Mouse (Mus musculus): ENCODE data around the gene Gpr88.
"Not testable (repeated sequence)": the region's sequence is repeated elsewhere in the genome, so short reads cannot be mapped to it uniquely, and the experiment has no call there.

Gpr88 gene

DNA sequence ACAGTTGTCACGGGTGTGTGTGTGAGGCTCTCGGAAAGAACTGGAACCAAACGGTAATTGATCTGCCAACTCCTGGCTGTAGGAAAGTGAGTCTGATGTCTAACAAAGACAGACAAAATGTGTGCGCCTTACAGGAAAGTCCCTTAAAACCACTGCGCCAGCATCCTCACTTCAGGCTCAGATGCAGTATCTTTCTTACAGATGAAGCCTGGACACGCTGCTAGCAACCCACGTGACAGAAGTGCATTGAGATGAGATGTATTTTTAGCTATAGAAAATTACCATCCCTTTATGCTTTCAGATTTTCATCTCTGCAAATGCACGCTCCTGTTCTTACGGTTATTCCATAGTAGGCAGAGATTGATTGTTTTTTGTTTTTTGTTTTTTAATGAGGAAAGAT is 10.6 kb downstream of the Gpr88 start:
- no peak for DNase-seq (ENCODE audit: inconsistent ontology term)

DNA sequence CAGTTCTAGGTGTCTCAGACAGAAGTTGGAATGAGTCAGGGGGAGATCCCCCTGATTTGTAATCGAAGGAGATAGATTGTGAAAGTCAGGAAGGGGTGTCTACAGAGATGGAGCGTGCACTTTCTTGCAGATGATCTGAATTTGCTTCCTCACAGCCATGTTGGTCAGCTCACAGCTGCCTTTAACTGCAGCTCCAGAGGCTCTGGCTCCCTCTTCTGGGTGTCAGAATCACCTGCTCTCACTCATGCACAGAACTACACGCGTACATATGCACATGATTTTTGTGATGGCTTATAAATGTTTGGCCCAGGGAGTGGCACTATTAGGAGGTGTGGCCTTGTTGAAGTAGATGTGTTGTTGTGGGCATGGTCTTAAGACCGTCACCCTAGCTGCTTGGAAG is 15.8 kb downstream of the Gpr88 start:
- DNase-seq (ENCODE audit: inconsistent ontology term) = no peak

DNA sequence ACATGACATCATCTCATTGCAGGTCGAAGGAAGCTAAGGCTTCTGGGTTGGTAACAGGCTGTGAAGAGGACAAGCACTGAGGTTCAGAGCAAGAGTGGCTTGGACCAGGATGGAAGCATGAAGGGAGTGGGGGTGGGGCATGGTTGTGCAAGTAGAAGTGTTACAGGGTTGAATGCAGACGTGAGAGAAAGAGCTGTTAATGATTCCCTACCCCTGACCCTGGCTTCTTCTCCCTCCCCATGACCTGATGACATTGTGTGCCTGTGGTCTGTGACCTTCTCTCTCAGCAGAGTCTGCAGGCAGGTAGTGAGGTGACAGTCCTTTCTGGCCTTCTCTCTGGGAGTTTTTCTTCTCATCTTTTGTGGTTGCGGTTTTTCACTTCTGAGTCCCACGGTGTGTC is 16.4 kb downstream of the Gpr88 start:
- DNase-seq (ENCODE audit: inconsistent ontology term) = no peak

DNA sequence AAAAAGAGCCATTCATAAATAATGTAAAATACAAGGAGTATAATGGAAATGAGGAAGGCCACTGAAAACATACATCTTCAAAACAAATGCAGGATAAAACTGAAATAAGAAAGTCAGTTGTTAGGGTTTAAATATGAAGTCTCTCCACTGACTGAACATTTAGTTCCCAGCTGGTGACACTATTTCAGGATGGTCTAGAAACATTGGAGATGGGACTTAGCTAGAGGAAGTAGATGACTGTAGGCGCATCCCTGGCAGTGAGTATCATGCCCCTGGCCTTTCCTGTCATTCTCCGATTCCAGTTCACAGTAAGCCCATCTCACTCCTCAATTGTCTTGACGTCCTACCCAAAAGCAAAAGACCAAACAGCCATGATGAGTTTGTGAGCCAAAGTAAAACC is 19.8 kb downstream of the Gpr88 start:
- DNase-seq (ENCODE audit: inconsistent ontology term) = no peak

DNA sequence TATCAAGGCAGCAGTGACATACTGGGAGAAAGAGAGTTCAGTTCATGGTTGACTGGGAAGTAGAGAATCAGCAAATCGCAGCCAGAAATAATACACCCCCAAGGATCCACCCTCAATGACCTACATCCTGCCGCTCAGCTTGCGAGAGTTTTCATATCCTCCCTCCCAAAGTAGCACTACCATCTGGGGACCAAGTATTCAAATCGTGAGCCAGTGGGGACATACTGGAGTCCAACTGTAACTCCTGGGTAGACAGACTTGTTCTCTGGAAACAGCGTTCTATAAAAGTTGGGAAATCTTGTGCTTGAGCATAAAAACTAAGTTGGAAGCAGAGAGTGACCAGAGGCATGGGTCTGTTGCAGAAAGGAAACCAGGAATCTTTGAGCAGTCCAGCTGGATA is 20.5 kb downstream of the Gpr88 start:
- DNase-seq (ENCODE audit: inconsistent ontology term) = no peak

DNA sequence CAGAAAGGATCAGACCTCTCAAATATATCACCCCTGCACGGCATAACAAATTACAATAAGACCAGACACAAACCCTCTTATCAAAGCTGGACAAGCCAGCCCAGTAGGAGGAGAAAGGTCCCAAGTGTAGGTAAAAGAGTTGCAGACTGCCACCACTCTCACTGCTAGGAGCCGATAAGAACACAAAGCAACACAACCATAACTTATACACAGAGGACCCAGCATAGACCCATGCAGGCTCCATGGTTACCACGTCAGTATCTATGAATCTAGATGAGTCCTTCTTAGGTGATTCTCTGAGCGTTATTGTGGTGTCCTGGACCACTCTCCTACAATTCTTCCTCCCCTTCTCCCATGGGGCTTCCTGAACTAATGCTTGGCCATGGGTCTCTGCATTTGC is 24.0 kb downstream of the Gpr88 start:
- DNase-seq (ENCODE audit: inconsistent ontology term) = no peak

DNA sequence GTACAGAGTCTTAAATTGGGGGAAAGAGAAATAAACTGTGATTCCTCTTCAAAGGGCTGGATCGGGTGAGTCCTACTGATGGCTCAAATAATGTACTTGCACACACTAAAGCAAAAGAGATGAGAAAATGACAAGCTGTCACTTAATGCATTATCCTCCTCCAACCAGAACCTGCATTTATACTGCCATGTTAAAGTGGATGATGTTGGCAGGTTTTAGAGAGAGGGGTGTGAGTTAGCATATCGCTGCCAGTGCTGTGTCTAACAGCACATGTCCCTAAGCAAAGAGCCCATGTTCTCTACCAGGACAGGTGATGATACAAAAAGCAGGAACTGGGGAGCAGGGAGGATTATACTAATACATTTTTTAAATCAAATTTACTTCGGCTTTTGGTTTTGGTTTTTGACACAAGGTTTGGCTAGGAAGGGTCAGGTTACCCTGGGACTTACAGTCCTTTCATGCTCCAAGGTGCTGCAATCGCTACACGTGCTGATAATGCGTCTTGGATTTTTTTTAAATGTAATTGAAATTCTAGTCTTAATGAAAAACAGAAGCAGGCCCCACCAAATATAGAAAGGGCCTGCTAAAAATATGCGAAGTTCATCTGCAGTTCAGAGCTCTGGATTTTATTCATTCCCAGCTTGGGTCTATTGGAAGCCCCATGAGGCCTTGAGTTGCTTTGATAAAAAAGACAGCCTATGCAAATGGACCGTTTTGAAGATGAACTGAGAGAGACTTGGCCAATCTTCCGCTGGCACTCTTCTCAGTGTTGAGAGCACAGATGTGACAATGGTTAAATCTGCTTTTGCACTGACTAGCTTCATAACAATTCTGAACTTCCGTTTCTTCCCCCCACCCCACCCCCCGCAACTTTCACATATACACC is 24.7 kb downstream of the Gpr88 start:
- DNase-seq (ENCODE audit: inconsistent ontology term) = no peak

DNA sequence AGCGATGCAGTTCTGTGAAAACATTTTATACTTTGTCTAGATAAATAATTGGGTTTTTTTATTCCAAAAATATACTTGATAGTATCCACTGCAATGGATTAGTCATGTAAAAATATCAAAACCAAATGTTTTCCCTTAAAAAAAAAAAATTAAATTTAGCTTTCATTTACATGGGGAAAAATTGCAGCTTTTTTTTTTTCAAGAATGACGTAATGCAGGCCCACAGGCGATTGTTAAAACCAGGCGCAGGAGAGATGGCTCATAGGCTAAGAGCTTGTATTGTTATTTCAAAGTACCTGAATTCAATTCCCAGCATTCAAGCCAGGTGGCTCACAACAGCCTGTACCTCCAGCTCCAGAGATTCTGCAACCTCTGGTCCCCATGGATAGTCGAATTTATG is 25.9 kb downstream of the Gpr88 start:
- DNase-seq (ENCODE audit: inconsistent ontology term) = no peak

DNA sequence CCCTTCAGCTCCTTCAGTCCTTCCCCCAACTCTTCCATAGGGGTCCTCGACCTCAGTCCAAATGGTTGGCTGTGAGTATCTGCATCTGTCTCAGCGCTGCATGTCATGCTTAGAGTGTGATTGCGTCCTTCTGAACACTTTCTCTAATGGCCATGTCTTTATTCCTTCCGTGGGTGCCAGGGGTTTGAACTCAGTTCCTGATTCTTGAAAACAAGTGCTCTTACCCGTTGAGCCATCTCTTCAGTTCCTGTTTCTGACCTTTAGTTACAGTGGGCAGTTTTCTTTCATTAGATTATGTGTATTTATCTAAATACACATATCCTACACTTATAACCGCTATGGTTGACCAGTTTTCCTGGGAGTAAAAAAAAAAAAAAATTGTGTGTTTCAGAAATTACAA is 26.4 kb downstream of the Gpr88 start:
- no peak for DNase-seq (ENCODE audit: inconsistent ontology term)

DNA sequence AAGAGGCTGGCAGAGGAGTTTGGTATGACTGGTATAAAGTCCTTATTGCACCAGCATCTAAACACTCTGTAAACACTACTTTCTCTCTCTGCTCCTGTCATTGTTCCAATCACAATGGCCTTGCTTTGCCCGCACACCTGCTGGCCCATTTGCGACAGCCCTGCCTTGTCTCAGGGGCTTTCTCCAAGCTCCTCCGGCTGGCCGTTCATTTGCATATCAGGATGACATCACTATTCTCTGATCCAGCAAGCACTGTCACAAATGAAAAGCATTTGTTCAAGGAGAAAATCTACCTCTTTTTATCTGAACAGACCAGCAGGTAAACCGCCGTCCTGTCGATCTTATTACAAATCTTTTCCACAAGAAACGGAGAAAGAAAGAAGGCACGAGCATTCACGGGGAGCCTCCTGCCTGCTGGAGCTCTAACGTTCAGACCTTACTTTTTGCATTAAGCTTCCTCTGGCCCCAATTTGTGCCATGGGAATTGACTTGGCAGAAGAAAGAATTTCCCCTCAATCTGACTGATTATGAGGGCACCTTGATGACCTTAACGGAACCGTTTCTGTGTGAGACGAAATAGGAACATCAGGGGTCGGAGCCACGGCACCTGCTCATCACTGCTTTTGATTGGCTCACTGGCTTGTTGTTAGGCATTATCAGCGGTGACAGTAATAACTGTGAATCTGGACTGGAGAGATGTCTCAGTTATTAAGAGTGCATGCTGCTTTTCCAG is 30.6 kb downstream of the Gpr88 start:
- DNase-seq (ENCODE audit: inconsistent ontology term) = no peak

DNA sequence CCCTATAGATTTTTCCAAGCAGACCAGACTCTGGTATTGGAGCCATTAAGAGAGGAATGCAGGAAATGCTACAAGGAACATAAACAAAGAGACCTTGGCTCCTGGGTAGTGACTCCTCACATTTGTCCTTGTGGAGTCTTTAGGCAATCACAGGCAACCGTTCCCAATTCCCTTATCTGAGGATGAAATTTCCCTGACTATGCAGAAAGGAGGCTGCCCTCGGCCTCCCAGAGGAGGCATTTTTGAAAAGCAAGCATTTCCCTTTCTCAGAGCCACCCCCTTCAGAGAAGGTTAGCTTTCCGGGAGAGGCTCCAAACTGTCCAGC is 31.7 kb downstream of the Gpr88 start:
- DNase-seq (ENCODE audit: inconsistent ontology term) = no peak

DNA sequence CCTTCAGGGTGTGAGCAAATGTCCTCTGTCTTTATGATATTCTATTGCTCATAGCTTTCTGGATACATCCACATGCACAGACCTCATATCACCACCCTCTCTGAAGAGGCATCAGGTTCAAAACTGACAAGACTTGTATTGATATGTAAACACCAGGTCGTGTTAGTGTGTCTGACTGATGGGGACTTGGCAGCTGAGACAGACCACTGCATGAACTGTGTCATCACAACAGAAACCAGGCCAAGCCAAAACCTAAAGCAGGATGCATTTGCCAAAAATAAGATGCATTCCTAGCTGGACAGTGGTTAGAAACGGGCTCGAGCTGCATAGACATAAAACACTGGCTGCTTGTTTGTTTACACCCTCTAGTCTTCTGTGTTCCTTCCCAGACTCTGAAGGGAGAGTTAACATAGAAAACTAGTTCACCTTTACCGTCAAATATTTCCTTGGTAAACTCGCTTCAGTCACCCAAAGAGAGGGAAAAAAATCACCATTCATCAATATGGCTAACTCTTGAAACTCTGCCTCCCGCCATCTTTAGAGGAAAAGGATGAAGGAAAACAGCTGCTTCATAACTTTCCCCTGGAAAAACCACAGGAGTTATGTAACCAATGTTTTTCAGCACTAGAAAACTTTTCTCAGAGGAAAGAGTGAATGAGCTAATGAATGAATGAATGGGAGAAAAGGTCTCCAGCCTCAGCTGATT is 32.2 kb downstream of the Gpr88 start:
- no peak for DNase-seq (ENCODE audit: inconsistent ontology term)

DNA sequence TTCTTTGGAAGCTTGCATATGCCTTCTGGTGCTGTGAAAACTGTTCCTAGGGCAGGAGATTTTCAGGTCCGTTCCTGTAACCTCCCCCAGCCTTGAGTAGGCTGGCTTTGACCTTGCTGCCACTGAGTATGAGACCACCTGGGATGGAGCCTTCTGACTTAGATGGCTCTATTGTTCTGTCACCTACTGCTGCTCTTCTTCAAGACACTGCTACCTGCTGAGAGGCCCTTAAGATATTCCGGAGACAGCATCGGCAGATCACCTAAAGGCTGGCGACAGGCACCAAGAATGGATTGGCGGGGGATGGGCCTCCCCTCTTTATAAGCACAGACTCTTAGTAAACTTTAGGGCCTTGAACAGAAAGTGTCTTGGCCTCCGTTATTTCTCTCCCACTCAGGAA is 35.9 kb downstream of the Gpr88 start:
- DNase-seq (ENCODE audit: inconsistent ontology term) = not testable (repeated sequence)

DNA sequence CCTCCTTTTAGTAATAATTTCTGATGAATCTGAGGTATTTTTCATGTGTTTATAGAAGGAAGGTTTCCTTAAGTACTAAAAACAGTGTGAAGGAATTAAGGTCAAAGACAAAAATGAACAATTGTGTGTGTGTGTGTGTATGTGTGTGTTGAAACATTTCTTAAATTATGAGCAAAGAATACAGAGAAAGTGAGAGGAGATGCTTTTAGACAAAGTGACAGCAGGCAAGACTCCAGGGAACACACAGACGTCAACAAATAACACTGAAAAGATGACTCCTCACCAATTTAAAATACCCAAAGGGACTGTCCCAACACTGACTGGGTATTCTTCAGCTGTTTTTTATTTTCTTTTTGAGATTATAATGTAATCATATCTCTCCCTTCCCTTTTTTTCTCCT is 37.0 kb downstream of the Gpr88 start:
- DNase-seq (ENCODE audit: inconsistent ontology term) = no peak

DNA sequence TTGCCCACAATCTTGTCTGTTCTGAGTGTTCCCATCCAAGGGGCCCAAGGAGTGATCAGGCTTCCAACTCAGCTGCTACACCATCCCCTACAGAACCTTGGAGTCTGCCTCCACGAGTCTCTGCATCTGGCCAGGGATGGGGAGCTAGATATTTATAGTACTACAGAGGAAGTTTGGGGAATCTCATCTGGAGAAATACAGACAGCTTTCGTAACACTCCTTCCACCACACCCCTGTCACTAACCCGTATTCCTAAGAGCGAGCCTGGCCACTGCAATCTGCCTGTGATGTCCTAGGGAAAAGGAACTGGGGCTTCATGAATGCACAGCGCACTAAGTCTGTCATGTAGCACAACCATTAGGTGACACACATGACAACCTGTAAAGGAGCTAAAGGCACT is 41.7 kb downstream of the Gpr88 start:
- DNase-seq (ENCODE audit: inconsistent ontology term) = no peak

DNA sequence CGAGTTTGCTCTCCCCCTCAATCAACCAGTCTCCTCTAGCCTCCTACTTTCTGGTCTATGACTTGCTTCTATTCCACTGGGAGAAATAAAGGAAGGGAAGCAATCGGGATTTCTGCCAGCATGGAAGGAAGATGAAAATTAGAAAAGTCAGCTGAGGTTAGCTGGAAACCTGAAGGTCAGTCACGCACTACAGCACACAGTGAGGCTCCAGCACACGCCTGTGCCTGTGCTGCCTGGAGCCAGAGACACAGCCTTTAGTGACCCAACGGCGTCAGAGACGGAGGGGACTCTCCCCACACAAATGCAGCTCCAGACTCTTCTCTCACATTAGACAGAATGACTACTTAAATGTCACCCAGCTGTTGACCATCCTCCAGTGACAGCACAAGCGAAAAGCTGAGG is 42.6 kb downstream of the Gpr88 start:
- no peak for DNase-seq (ENCODE audit: inconsistent ontology term)

DNA sequence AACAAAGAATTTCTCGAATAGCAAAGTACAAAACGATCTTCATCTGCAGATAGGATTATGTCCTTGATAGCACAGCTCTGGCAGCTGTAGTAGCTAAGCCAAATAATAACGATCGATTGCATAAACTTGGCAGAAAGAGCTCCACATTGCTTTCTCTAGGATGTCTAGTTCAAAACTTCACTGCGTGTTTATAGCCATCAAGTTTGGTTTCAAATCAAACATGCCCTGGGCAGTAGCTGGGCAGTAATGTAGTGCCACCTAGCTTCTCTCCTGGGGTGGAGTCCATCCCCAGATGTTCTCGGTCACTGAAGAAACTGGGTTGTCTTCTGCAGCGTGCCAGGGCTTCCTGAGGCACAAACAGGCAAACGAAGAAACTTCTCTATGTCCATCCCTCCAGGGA is 44.1 kb downstream of the Gpr88 start:
- no peak for DNase-seq (ENCODE audit: inconsistent ontology term)

DNA sequence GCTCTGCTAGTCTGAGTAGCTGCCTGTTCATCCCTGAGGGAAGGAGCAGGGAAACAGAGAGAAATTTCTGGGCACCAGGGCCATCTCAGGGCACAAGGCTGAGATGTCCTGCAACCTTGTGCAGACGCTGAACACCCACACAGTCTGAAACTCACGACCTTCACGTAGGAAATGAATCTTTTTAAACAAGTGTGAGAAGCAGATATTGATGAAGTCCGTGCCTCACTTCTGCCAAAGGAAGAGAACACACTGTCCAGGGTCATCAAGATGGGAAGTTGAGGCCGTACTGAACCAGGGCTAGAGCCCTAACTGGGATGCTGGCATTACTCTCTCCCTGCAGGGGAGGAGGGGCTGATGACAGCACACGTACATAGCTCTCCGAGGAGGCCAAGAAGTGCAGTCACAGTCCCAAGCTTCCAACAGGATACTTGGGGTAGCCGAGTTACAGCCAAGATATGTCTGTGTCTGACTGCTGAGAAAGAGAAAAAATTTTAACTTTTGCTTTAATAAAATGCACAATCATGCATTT is 46.9 kb downstream of the Gpr88 start:
- DNase-seq (ENCODE audit: inconsistent ontology term) = no peak

DNA sequence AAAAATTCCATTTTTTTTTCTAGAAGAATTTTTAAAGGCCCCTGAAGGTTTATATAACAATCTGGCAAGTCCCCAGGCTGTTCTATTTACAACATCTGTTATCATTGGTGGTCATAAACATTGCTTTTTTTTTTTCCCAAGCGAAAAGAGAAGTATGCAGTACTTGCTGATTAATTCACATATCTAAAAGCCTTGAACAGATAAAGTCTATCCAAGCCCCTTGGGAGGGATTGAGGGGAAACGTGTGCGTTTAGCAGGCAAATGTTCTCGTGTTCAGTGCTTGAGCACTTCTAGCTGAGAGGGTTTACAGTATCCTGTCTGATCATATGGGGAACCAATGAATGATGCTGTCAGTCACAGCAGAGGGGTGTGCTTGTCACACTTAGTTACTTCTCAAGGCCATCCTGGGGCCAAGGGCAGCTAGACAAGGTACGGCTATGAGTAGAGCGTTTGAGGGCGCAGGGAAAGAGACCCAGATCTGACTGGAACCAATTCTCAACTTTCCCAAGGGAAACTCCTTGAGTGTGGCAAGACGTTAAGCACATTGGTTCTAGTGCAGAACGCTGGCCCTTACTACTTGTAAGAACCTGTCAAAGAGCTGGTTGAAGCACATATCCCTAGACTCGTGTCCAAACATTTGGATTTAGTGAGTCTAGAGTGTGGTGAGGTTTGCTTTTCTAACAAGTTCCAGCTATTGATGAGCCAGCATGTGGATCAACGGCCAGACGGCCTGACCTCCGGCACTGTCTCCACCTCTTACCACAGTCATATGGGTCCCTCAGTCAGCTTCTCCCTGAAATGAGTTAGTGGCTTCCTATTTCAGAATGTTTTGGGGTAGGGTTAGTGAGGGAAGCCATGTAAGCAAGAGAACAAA is 47.7 kb downstream of the Gpr88 start:
- DNase-seq (ENCODE audit: inconsistent ontology term) = no peak

DNA sequence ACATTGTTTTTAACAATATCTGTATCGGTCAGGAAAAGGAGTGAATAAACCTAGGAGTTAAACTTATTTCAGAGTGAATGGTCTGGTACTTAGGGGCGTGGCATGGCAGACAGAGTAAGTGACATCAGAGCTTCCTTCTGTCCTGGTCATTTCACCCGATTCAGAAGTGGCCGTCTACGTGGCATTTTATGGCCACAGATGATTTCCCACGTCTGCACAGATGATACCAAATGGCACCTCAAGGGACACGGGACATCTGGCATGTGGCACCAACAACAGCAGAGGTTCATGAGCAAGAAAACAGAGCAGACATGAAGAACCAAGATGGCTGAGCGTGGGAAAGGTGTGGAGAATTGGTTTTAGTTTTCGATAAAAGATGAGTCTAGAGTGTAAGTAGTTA is 48.7 kb downstream of the Gpr88 start:
- DNase-seq (ENCODE audit: inconsistent ontology term) = no peak

DNA sequence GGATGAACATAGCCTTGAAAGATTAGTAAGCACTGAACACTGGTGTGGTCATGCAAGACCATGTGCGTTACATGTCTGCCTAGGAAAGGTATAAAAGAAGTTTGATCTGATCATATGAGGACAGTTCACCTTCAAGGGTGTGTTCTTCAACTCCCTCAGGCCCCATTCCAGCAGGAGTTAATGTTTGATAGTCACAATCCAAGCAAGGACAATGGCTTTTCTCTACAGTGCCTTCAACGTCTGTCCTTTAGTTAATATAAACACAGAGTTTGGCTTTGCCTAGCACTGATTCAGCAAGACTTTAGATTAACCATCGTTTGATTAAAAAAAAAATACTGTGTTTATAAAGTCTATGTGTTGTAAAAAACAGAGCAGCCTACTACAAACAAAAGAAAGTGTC is 49.4 kb downstream of the Gpr88 start:
- DNase-seq (ENCODE audit: inconsistent ontology term) = no peak

DNA sequence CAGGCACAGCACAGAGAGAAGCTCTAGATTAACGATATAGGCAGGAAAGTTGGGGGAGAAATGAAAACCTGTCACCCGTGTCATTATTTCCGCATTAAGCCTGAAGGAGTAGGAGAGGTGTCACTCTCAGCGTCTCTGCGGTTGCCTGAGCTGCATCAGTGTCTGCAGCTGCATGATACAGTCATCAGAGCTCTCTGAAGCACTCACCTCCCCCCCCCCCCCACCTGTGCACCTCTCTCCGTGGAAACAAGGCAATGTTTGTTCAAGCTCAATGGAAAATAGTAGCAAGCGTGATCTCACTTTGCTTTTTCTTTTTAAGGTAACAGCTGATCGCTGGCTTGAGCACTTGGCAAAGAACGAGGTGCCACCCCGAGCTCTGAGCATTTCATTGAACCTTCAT is 53.2 kb downstream of the Gpr88 start:
- no peak for DNase-seq (ENCODE audit: inconsistent ontology term)

Data from Muller cell, postnatal 12 days (primary cell).